Mouse (Mus musculus) MEL (cell line): ENCODE results near the gene Psmc3ip. TPM values are rescaled to one million over a fixed set of nuclear protein-coding genes. Genes with fewer than 3 reads are reported as not detected.

Experiments used
- DNase-seq: peaks from one replicate; pipeline ENCODE4 v3.0.0; 2011; ENCODE audit warnings: low read depth, low spot score
- H3K27ac ChIP-seq: 2 replicates; pipeline ENCODE4 v1.5.1; 2012; ENCODE audit warnings: low read depth, mild to moderate bottlenecking, control low read depth, low read length, moderate library complexity; ENCODE audit not compliant: control insufficient read depth
- H3K27me3 ChIP-seq, 2 experiments: fragments of 150-350 bp in 1 of 2; sonication (generic) in 1 of 2; 2 replicates each; pipeline ENCODE4 v1.6.1; 2012; ENCODE audit warnings: low read length in 2 of 2, mild to moderate bottlenecking in 2 of 2, improper control_type of control experiment in 1 of 2, moderate library complexity in 1 of 2; ENCODE audit not compliant: insufficient read depth in 2 of 2, control insufficient read depth in 1 of 2
- H3K36me3 ChIP-seq, 2 experiments: 2 replicates each; pipeline ENCODE4 v1.6.1; 2012 to 2014; ENCODE audit warnings: low read length in 2 of 2, improper control_type of control experiment in 1 of 2, inconsistent platforms in 1 of 2, mild to moderate bottlenecking in 1 of 2; ENCODE audit not compliant: insufficient read depth in 2 of 2, control insufficient read depth in 1 of 2
- H3K4me1 ChIP-seq, 2 experiments: fragments of 150-350 bp in 1 of 2; sonication (generic) in 1 of 2; 2 replicates each; pipeline ENCODE4 v1.6.1; 2012; ENCODE audit warnings: low read length in 2 of 2, improper control_type of control experiment in 1 of 2, mild to moderate bottlenecking in 1 of 2; ENCODE audit not compliant: insufficient read depth in 2 of 2, control insufficient read depth in 1 of 2
- H3K4me3 ChIP-seq, 2 experiments: fragments of 150-350 bp in 1 of 2; sonication (generic) in 1 of 2; 2 replicates each; pipeline ENCODE4 v1.5.1; 2012; ENCODE audit warnings: low read depth in 2 of 2, low read length in 2 of 2, mild to moderate bottlenecking in 2 of 2, moderate library complexity in 2 of 2, control low read depth in 1 of 2, improper control_type of control experiment in 1 of 2; ENCODE audit not compliant: control insufficient read depth in 1 of 2, insufficient read depth in 1 of 2
- H3K79me2 ChIP-seq: 2 replicates; pipeline ENCODE4 v1.6.1; 2012; ENCODE audit warnings: mild to moderate bottlenecking, low read length, moderate library complexity; ENCODE audit not compliant: control insufficient read depth, poor library complexity, insufficient read depth
- H3K9ac ChIP-seq: 2 replicates; pipeline ENCODE4 v1.6.1; 2012; ENCODE audit warnings: low read depth, mild to moderate bottlenecking, control low read depth, low read length, moderate library complexity; ENCODE audit not compliant: control insufficient read depth, poor library complexity, severe bottlenecking
- H3K9me3 ChIP-seq: fragments of 150-350 bp; sonication (generic); replicated peaks from 2 replicates; pipeline ENCODE4 v1.6.1; 2012; ENCODE audit warnings: mild to moderate bottlenecking, low read length, improper control_type of control experiment, moderate library complexity; ENCODE audit not compliant: insufficient read depth
- E2F4 ChIP-seq: IDR thresholded peaks from 2 replicates; pipeline ENCODE4 v1.6.1; 2011; ENCODE audit warnings: low read depth, low read length, improper control_type of control experiment, borderline replicate concordance
- ELF1 ChIP-seq: IDR thresholded peaks from 2 replicates; pipeline ENCODE4 v1.6.1; 2014; ENCODE audit warnings: low read depth, mild to moderate bottlenecking, inconsistent platforms, low read length, improper control_type of control experiment, moderate library complexity
- ETS1 ChIP-seq: IDR thresholded peaks from 2 replicates; pipeline ENCODE4 v1.6.1; 2012; ENCODE audit warnings: low read depth, mild to moderate bottlenecking, inconsistent platforms, low read length, improper control_type of control experiment, moderate library complexity
- HCFC1 ChIP-seq: IDR thresholded peaks from 2 replicates; pipeline ENCODE4 v1.6.1; 2012; ENCODE audit warnings: low read depth, mild to moderate bottlenecking, inconsistent platforms, low read length, improper control_type of control experiment, moderate library complexity
- MAX ChIP-seq: IDR thresholded peaks from 2 replicates; pipeline ENCODE4 v1.6.1; 2011; ENCODE audit warnings: low read length, improper control_type of control experiment
- MAZ ChIP-seq: IDR thresholded peaks from 2 replicates; pipeline ENCODE4 v1.6.1; 2012; ENCODE audit warnings: low read depth, mild to moderate bottlenecking, inconsistent platforms, low read length, improper control_type of control experiment
- MEF2A ChIP-seq: IDR thresholded peaks from 2 replicates; pipeline ENCODE4 v1.6.1; 2014; ENCODE audit warnings: low read depth, mild to moderate bottlenecking, inconsistent platforms, low read length, improper control_type of control experiment; ENCODE audit not compliant: poor library complexity, insufficient replicate concordance, severe bottlenecking; ENCODE audit errors: extremely low read depth
- MXI1 ChIP-seq: IDR thresholded peaks from 2 replicates; pipeline ENCODE4 v1.6.1; 2011; ENCODE audit warnings: mild to moderate bottlenecking, low read depth, low read length, improper control_type of control experiment
- MYC ChIP-seq: IDR thresholded peaks from 2 replicates; pipeline ENCODE4 v1.6.1; 2011; ENCODE audit warnings: low read depth, mild to moderate bottlenecking, low read length, improper control_type of control experiment, moderate library complexity
- NELFE ChIP-seq: IDR thresholded peaks from 2 replicates; pipeline ENCODE4 v1.6.1; 2011; ENCODE audit warnings: low read depth, low read length, improper control_type of control experiment
- NRF1 ChIP-seq: IDR thresholded peaks from 2 replicates; pipeline ENCODE4 v1.6.1; 2014; ENCODE audit warnings: low read depth, mild to moderate bottlenecking, inconsistent platforms, low read length, improper control_type of control experiment, moderate library complexity; ENCODE audit not compliant: poor library complexity, insufficient read depth, severe bottlenecking
- POLR2A ChIP-seq, 2 experiments: IDR thresholded peaks; 2 replicates each; pipeline ENCODE4 v1.6.1; 2011 to 2012; ENCODE audit warnings: low read length in 2 of 2, mild to moderate bottlenecking in 2 of 2, control low read depth in 1 of 2, improper control_type of control experiment in 1 of 2, low read depth in 1 of 2, moderate library complexity in 1 of 2; ENCODE audit not compliant: control insufficient read depth in 1 of 2, insufficient read depth in 1 of 2, poor library complexity in 1 of 2
- POLR2AphosphoS2 ChIP-seq: IDR thresholded peaks from 2 replicates; pipeline ENCODE4 v1.6.1; 2011; ENCODE audit warnings: low read length, improper control_type of control experiment
- POLR2AphosphoS5 ChIP-seq: IDR thresholded peaks from 2 replicates; pipeline ENCODE4 v1.6.1; 2012; ENCODE audit warnings: low read depth, borderline replicate concordance, mild to moderate bottlenecking, inconsistent platforms, low read length, moderate library complexity, mixed read lengths
- RAD21 ChIP-seq: IDR thresholded peaks from 2 replicates; pipeline ENCODE4 v1.6.1; 2011; ENCODE audit warnings: mild to moderate bottlenecking, low read depth, low read length, improper control_type of control experiment
- RCOR1 ChIP-seq: IDR thresholded peaks from 2 replicates; pipeline ENCODE4 v1.6.1; 2012; ENCODE audit warnings: low read depth, mild to moderate bottlenecking, inconsistent platforms, low read length, improper control_type of control experiment
- SIN3A ChIP-seq: IDR thresholded peaks from 2 replicates; pipeline ENCODE4 v1.6.1; 2012; ENCODE audit warnings: low read length, improper control_type of control experiment, inconsistent platforms
- TAL1 ChIP-seq: IDR thresholded peaks from 2 replicates; pipeline ENCODE4 v1.6.1; 2012; ENCODE audit warnings: mild to moderate bottlenecking, inconsistent platforms, low read length, moderate library complexity, mixed read lengths
- TBP ChIP-seq: IDR thresholded peaks from 2 replicates; pipeline ENCODE4 v1.8.0; 2011; ENCODE audit warnings: low read depth, low read length, improper control_type of control experiment
- TCF12 ChIP-seq: IDR thresholded peaks from 2 replicates; pipeline ENCODE4 v1.6.1; 2014; ENCODE audit warnings: low read depth, mild to moderate bottlenecking, inconsistent platforms, low read length, improper control_type of control experiment, moderate library complexity
- UBTF ChIP-seq: IDR thresholded peaks from 2 replicates; pipeline ENCODE4 v1.6.1; 2012; ENCODE audit warnings: low read depth, mild to moderate bottlenecking, inconsistent platforms, low read length, improper control_type of control experiment, moderate library complexity, borderline replicate concordance; ENCODE audit not compliant: insufficient read depth
- USF1 ChIP-seq: IDR thresholded peaks from 2 replicates; pipeline ENCODE4 v1.6.1; 2014; ENCODE audit warnings: low read depth, mild to moderate bottlenecking, inconsistent platforms, low read length, improper control_type of control experiment, moderate library complexity
- USF2 ChIP-seq, 2 experiments: IDR thresholded peaks; 2 replicates each; pipeline ENCODE4 v1.6.1; 2011 to 2012; ENCODE audit warnings: improper control_type of control experiment in 2 of 2, low read length in 2 of 2, borderline replicate concordance in 1 of 2, inconsistent platforms in 1 of 2, low read depth in 1 of 2, mild to moderate bottlenecking in 1 of 2; ENCODE audit not compliant: insufficient read depth in 1 of 2
- ZKSCAN1 ChIP-seq: IDR thresholded peaks from 2 replicates; pipeline ENCODE4 v1.6.1; 2012; ENCODE audit warnings: low read depth, mild to moderate bottlenecking, inconsistent platforms, low read length, improper control_type of control experiment, moderate library complexity
- ZMIZ1 ChIP-seq: IDR thresholded peaks from 2 replicates; pipeline ENCODE4 v1.6.1; 2012; ENCODE audit warnings: low read depth, mild to moderate bottlenecking, inconsistent platforms, low read length, improper control_type of control experiment, moderate library complexity
- polyA plus RNA-seq, 2 experiments: library from polyadenylated mRNA; stranded (reverse) in 1 of 2; unstranded in 1 of 2; fragments of >175 nt in 1 of 2; fragments of >200 nt in 1 of 2; gene quantifications; 2 replicates each; pipeline versions ENCODE4 v1.2.1 to v1.2.4; 2012; ENCODE audit warnings: low replicate concordance in 2 of 2, low read depth in 1 of 2; ENCODE audit not compliant: insufficient read length in 2 of 2, insufficient read depth in 1 of 2, missing spikeins in 1 of 2
- total RNA-seq: library from RNA; depleted of rRNA; stranded (reverse); fragments of 300-350 nt; gene quantifications from 2 replicates; pipeline ENCODE4 v1.2.3, GENCODE M21; 2012

The Psmc3ip gene
- total and polyA plus RNA-seq, 3 experiments, result 8.2 to 14.5 TPM; not detected in 1

- Histone ChIP-seq H3K4me1 (peaks cover 11 to 16% of the 10 kb centered on the region in 2 experiments), H3K27me3 (no peaks in the 10 kb centered on the region), H3K27ac (peak within 1 kb of the TSS; percentile 81), H3K79me2 (peaks cover 39% of the 10 kb centered on the region), H3K9ac (peak within 1 kb of the TSS; percentile 83), H3K36me3 (peaks cover 2 to 26% of the 10 kb centered on the region in 2 experiments; a peak in 3 of 4 replicates), H3K4me3 (peak within 1 kb of the TSS; percentile 81 to 84), H3K9me3 (no peaks in the 10 kb centered on the region)
- peak; percentile 97 for TF ChIP-seq NELFE
- TF ChIP-seq E2F4, result peak; percentile 93
- peak; percentile 69 to 99 for TF ChIP-seq POLR2A (IDR thresholded peaks at IDR 0.05; ENCODE audit: control insufficient read depth in 1 of 2, insufficient read depth in 1 of 2, low read depth in 1 of 2, low read length in 2 of 2, poor library complexity in 1 of 2)
- TF ChIP-seq MYC, result peak; percentile 70
- peak; percentile 71; the same call in 1 of the 2 replicates for TF ChIP-seq MXI1
- no peak for TF ChIP-seq RAD21
- peak; percentile 38; the same call in 1 of the 2 replicates for TF ChIP-seq USF1
- TF ChIP-seq USF2 (IDR thresholded peaks at IDR 0.05; ENCODE audit: borderline replicate concordance in 1 of 2, insufficient read depth in 1 of 2, low read depth in 1 of 2, low read length in 2 of 2), result no peak
- peak; percentile 93 for TF ChIP-seq ELF1
- TF ChIP-seq SIN3A, result peak; percentile 83; the same call in 1 of the 2 replicates
- no peak for TF ChIP-seq TAL1
- 0 out of 2 replicates have a peak, but pooled peaks have one; percentile 35 for TF ChIP-seq UBTF
- TF ChIP-seq TBP, result peak; percentile 83; the same call in 1 of the 2 replicates
- 0 out of 2 replicates have a peak, but pooled peaks have one; percentile 11 for TF ChIP-seq RCOR1
- peak; percentile 95; the same call in 1 of the 2 replicates for TF ChIP-seq ZMIZ1
- peak; percentile 93 for TF ChIP-seq HCFC1
- TF ChIP-seq NRF1, result peak; percentile 94
- TF ChIP-seq POLR2AphosphoS5, result no peak
- TF ChIP-seq ZKSCAN1, result no peak
- peak; percentile 18; the same call in 1 of the 2 replicates for TF ChIP-seq ETS1
- 0 out of 2 replicates have a peak, but pooled peaks have one; percentile 76 for TF ChIP-seq MAZ
- no peak for TF ChIP-seq MEF2A
- peak; percentile 77 for TF ChIP-seq TCF12
- TF ChIP-seq MAX, result peak; percentile 68
- peak; percentile 97 for TF ChIP-seq POLR2AphosphoS2
- peak; percentile 100 for DNase-seq
These were observed 24.7 kb upstream of the Psmc3ip start, which contains the start of the genes Retreg3 and Tubg1 for GRCm38 (mm10) chr11:101119761-101120544. TSS of gene Retreg3 (minus strand) at chr11:101119893. TSS of gene Tubg1 (plus strand) at chr11:101119938.
